Mouse (Mus musculus) thymus, postnatal 0 days (tissue): ENCODE measurements around the gene Gm3453. TPM values are rescaled to one million over a fixed set of nuclear protein-coding genes. Genes with fewer than 3 reads are reported as not detected.
"Not testable (repeated sequence)": the region's sequence is repeated elsewhere in the genome, so short reads cannot be mapped to it uniquely, and the experiment has no call there.

Source experiments
- DNase-seq: peaks from one replicate; pipeline ENCODE4 v3.0.0-alpha.2; 2015; ENCODE audit warnings: low spot score
- polyA plus RNA-seq: library from polyadenylated mRNA; unstranded; fragments of >200 nt; fragmentation: Nextera tagmentation; extraction: Ambion mirVana; gene quantifications from 2 replicates; pipeline ENCODE4 v1.2.1, GENCODE M21; 2015

Gene Gm3453
- polyA plus RNA-seq = not detected in 2 replicates

DNA sequence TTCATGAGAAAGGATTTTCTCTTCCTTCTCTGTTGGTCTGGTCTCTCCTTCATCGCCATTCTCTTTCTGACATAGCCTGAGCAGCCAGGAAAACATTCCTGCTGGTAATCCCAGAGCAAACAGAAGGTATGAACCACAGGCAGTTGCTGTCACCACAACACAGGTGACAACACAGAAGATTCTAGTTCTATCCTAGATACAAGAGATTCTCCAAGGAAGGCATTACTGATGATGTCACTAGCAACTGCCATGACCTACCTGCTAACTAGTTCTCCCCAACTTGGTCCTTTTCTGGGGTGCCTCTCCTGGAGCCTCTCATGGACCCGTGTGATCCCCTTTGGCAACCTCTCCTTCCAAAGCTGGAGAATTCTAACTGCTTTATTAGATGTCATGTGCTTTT, at the start of gene Gm3453:
Gene Gm3453, minus strand, starts transcription at position 101 of the 400 bp plus-strand sequence.
- not testable (repeated sequence) for DNase-seq

GRCm38 (mm10) chr14:5987136-5987535, 8.2 kb upstream of the Gm3453 start:
- not testable (repeated sequence) for DNase-seq

DNA sequence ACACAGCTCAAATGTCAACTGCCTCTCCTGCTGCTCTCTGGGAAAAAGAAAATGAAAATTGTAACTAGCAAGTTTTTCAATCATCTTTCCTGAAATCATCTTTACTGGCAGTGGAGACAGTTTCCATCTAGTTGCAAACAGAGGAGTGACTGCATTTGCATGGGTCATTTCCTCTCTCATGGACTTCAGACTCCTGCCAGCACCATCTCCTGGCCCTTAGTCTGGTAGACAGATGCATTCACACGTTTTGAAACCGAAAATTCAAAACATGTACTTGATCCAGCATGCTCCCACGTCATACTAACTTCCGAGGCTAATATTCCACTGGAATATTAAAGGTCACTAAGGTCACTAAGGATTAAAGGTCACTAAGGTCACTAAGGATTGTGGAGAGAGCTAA, 16.5 kb downstream of the Gm3453 start:
- not testable (repeated sequence) for DNase-seq

DNA sequence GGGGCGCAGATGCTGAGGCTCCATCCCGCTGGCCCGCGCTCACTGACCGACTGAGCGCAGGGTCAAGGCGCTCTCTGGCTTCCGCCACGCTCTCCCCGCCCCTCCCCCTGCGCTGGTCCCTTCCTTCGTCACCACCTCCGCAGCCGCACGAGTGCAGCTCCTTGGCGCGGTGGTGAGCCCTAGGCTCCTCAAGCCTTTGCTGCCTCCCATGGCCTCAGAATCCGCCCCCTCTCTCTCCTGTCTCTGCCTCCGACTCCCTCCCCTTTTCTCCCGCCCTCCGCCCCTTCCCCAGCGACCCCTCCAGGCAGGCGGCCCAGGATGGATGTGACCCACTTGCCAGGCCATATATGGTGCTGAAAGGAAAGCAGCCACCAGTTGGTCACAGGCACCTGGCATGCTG, 17.3 kb downstream of the Gm3453 start, which contains the start of gene Gm3248:
Gene Gm3248, minus strand, starts transcription at position 111 of the 400 bp plus-strand sequence.
- DNase-seq = not testable (repeated sequence)

DNA sequence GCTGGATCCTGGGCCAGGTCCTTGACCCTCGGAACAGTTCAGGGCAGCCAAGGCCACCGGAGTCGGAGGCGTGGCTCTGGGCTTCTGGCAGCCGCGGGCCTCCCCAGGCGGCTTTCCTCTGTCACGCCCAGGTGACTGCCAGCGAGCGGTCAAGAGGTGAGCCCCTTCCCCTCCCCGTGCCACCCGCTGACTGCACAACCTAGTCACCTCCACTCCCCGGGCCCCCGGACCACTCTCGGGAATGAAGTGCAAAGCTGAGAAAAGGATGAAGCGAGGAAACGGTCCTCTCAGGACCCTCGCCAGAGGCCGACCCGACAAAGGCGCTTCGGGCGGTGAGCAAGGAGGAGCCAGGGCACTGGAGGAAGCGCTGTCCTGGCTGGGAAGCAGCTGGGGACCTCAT, 17.8 kb downstream of the Gm3453 start:
- not testable (repeated sequence) for DNase-seq

GRCm38 (mm10) chr14:5960479-5960878, 18.5 kb downstream of the Gm3453 start:
- not testable (repeated sequence) for DNase-seq

DNA sequence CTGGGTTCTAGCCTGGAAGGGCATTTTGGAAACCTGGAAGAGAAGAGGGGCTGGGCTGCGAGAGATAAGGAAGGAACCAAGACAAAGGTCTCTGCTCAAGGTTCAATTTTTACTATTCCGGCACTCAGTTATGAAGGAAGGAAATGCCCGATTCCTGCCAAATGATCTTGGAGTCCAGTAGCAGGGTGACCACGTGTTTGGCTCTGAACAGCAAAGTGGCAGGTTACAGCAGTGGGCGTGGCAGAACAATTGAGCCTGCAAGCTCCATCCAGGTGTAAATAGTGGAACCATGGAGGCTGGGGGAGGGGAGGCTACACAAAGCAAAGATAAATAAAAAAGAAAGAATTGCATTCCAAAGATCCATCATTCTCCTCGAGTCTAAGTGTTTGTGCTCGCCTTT, 55.7 kb downstream of the Gm3453 start:
- DNase-seq = not testable (repeated sequence)

Other genes with a start within 250 kb of the Gm3453 start
- gene Gm3373, start 237.6 kb downstream of the Gm3453 start, polyA plus RNA-seq = 0.07 TPM in 1 of 2 replicates, not detected in the other
- 0.36 and 0.43 TPM in 2 replicates for gene Gm3383, start 171.2 kb downstream of the Gm3453 start, polyA plus RNA-seq
- gene Gm3424, start 148.8 kb downstream of the Gm3453 start, polyA plus RNA-seq = not detected in 2 replicates
- gene Gm8237, start 98.8 kb downstream of the Gm3453 start, polyA plus RNA-seq = 0.07 TPM in 1 of 2 replicates, not detected in the other
- gene Gm3248, start 17.4 kb downstream of the Gm3453 start, polyA plus RNA-seq = 0.08 TPM in 1 of 2 replicates, not detected in the other
- gene Gm6337, start 79.1 kb upstream of the Gm3453 start, polyA plus RNA-seq = not detected in 2 replicates
- not detected in 2 replicates for gene Gm8206, start 114.8 kb upstream of the Gm3453 start, polyA plus RNA-seq
- 0.42 and 0.56 TPM in 2 replicates for gene Gm3468, start 129.5 kb upstream of the Gm3453 start, polyA plus RNA-seq
- not detected in 2 replicates for gene Gm3476, start 146.7 kb upstream of the Gm3453 start, polyA plus RNA-seq
- not detected in 2 replicates for gene Gm21560, start 240.2 kb upstream of the Gm3453 start, polyA plus RNA-seq